Mouse (Mus musculus): ENCODE measurements at regions not wholly inside any gene's neighbourhood (a gene's known extent, or its start where the extent isn't known, plus 50 kb on each side); places are given as distances from the start of the nearest gene placed in this dataset.

DNA sequence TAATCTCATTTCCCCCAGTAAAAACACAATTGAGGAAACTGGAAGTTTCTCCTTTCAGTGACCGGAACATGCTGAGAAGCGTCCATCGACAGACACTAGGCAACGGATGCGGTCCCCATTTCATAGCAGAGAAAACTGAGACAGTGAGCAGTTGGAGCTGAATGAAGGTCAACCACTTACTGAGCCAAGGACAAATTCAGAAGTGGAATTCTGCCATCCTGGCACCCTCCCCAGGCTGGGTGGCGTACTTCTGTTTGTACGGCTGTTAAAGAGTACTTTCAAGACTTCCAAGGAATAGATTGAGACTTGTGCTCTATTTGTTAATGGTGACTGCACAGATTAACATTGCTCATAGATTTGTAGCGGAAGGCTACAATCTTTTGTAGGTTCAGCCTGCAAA is 54.2 kb upstream of the Bhlhe40 start:
- intact Hi-C loops (cut with DNase I) = no loop called here
- peak; percentile 27 to 39 for DNase-seq

DNA sequence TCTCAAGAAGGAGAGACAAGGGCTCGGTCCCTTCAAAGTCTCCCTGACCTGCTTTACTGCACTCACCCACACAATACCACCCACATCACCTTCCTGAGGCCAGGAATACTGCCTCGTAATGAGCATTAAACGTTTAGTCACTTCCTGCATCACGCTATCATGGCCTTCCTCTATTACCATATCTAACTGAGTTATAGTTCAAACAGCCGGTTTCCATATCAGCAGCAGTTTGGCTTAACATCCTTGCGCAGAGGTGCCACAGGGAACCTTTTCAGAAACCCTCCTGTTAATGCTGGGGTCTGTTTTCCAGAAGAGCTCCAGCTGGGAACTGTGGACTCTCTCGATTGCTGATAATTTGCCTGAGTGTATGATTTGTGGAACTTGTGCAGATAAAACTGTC is 52.1 kb upstream of the Bhlhe40 start:
- DNase-seq = no peak
- intact Hi-C loops (cut with DNase I) = no loop called here
